Mouse (Mus musculus): ENCODE data around the gene Arfgef2. TPM values are rescaled to one million over a fixed set of nuclear protein-coding genes. Genes with fewer than 3 reads are reported as not detected.

Gene Arfgef2
- total and polyA plus RNA-seq, 3 experiments = 9.2 to 18.7 (median 11.2) TPM

DNA sequence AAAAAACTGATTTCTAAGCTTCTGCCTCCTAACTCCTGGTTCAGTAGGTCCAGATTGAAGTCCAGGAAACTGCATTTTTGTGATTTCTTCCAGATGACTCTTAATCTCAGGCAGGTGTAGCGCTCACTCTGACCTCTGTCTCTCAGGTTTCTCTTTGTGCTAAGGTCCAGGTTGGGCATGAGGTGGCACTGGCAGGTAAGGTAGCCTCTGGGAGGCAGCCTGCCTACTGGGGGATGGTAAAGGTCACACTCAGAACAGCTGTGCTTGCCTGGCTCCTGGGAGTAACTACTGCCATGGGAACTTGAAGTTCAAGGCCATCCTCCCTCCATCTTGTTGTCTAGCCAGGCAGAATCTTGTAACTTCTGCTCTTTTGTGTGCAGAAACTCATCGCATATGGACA lies 28.7 kb downstream of the Arfgef2 start:
- Histone ChIP-seq H3K36me3 (replicated peaks in 1 of 2; ENCODE audit: control insufficient read depth in 1 of 2, insufficient read depth in 1 of 2, low read length in 1 of 2) (peaks cover 23 to 71% of the 10 kb centered on the region in 2 experiments), H3K4me3 (replicated peaks in 1 of 3; ENCODE audit: low read depth in 2 of 3, low read length in 2 of 3, poor library complexity in 1 of 3) (no peak overlapping the region), H3K27ac (ENCODE audit: insufficient read depth, low read depth) (no peak overlapping the region), H3K4me1 (ENCODE audit: control insufficient read depth in 1 of 2, insufficient read depth in 2 of 2) (no peaks in the 10 kb centered on the region), H3K9ac (ENCODE audit: insufficient read depth, low read depth) (no peak overlapping the region), H3K4me2 (ENCODE audit: insufficient read depth, low read depth, poor library complexity, severe bottlenecking) (no peak overlapping the region), H3K27me3 (replicated peaks) (no peaks in the 10 kb centered on the region), H3K79me2 (replicated peaks; ENCODE audit: control insufficient read depth, extremely low read depth, insufficient read depth, poor library complexity, severe bottlenecking) (no peaks in the 10 kb centered on the region), H3K9me3 (replicated peaks; ENCODE audit: low read length) (no peaks in the 10 kb centered on the region)
- no peak for DNase-seq (ENCODE audit: extremely low read depth)
- TF ChIP-seq ETS1 (conservative IDR thresholded peaks at IDR 0.05; ENCODE audit: low read depth, low read length) = no peak
- no peak for TF ChIP-seq MAX (IDR thresholded peaks at IDR 0.05; ENCODE audit: low read length)
- TF ChIP-seq POLR2AphosphoS2 (IDR thresholded peaks at IDR 0.05; ENCODE audit: low read depth, low read length) = no peak
- no peak for TF ChIP-seq ZNF384 (IDR thresholded peaks at IDR 0.05; ENCODE audit: low read depth, low read length)
- no peak for TF ChIP-seq RCOR1 (conservative IDR thresholded peaks at IDR 0.05; ENCODE audit: low read depth, low read length)
- TF ChIP-seq MAZ (IDR thresholded peaks at IDR 0.05; ENCODE audit: low read depth, low read length) = no peak
- no peak for TF ChIP-seq JUND (conservative IDR thresholded peaks at IDR 0.05; ENCODE audit: low read depth, low read length)
- no peak for TF ChIP-seq USF2 (conservative IDR thresholded peaks at IDR 0.05; ENCODE audit: low read depth, low read length)
- no peak for TF ChIP-seq E2F4 (IDR thresholded peaks at IDR 0.05; ENCODE audit: insufficient replicate concordance, low read depth, low read length)
- no peak for TF ChIP-seq PAX5 (IDR thresholded peaks at IDR 0.05; ENCODE audit: low read length)
- dilution Hi-C loops (cut with MboI; ENCODE audit: extremely low pct_ligation_motif_present, extremely low pct_unique_long_range_greater_than_20kb, low sequenced_read_pairs) = no loop called here
- in situ Hi-C loops (cut with MboI; ENCODE audit: low pct_ligation_motif_present, low pct_unique_long_range_greater_than_20kb, low sequenced_read_pairs) = no loop called here

DNA sequence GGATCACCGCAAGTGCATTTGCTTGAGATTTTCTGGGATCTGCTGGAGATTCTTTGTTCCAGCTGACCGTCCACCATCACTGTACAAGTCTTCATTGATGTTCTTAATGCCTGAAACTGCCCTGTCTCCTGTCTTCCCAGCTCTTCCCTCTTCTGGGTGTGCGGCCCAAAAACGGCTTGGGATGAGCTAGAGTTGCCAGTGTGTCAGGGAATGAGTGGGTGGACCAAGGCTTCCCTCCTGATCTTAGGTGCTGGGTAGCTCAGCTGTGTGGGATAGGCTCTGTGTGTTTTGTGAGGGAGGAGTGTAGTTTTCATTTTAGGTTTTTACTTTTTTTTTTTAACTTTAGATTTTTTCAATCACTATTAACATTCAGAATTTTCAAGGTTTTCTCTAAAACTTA lies 29.4 kb downstream of the Arfgef2 start:
- Histone ChIP-seq H3K4me3 (replicated peaks in 1 of 3; ENCODE audit: low read depth in 2 of 3, low read length in 2 of 3, poor library complexity in 1 of 3) (no peak overlapping the region), H3K27ac (ENCODE audit: insufficient read depth, low read depth) (no peak overlapping the region), H3K9me3 (replicated peaks; ENCODE audit: low read length) (no peaks in the 10 kb centered on the region), H3K79me2 (replicated peaks; ENCODE audit: control insufficient read depth, extremely low read depth, insufficient read depth, poor library complexity, severe bottlenecking) (no peaks in the 10 kb centered on the region), H3K4me2 (ENCODE audit: insufficient read depth, low read depth, poor library complexity, severe bottlenecking) (no peak overlapping the region), H3K27me3 (replicated peaks) (no peaks in the 10 kb centered on the region), H3K36me3 (replicated peaks in 1 of 2; ENCODE audit: control insufficient read depth in 1 of 2, insufficient read depth in 1 of 2, low read length in 1 of 2) (peaks cover 25 to 69% of the 10 kb centered on the region in 2 experiments), H3K9ac (ENCODE audit: insufficient read depth, low read depth) (no peak overlapping the region), H3K4me1 (ENCODE audit: control insufficient read depth in 1 of 2, insufficient read depth in 2 of 2) (no peaks in the 10 kb centered on the region)
- in situ Hi-C loops (cut with MboI; ENCODE audit: low pct_ligation_motif_present, low pct_unique_long_range_greater_than_20kb, low sequenced_read_pairs) = no loop called here
- TF ChIP-seq SMC3 (IDR thresholded peaks at IDR 0.05; ENCODE audit: low read depth, low read length) (no peak), PAX5 (IDR thresholded peaks at IDR 0.05; ENCODE audit: low read length) (no peak), ZC3H11A (IDR thresholded peaks at IDR 0.05; ENCODE audit: low read depth, low read length) (no peak), ZKSCAN1 (IDR thresholded peaks at IDR 0.05; ENCODE audit: borderline replicate concordance, low read depth, low read length) (no peak), MYC (IDR thresholded peaks at IDR 0.05; ENCODE audit: low read depth, low read length) (no peak), ETS1 (conservative IDR thresholded peaks at IDR 0.05; ENCODE audit: low read depth, low read length) (no peak), UBTF (IDR thresholded peaks at IDR 0.05; ENCODE audit: low read depth, low read length) (no peak), MAZ (IDR thresholded peaks at IDR 0.05; ENCODE audit: low read depth, low read length) (no peak), EP300 (IDR thresholded peaks at IDR 0.05; ENCODE audit: low read length) (no peak), POLR2A (IDR thresholded peaks at IDR 0.05; ENCODE audit: low read depth, low read length) (no peak), CHD1 (IDR thresholded peaks at IDR 0.05; ENCODE audit: low read depth, low read length) (no peak), ELF1 (IDR thresholded peaks at IDR 0.05; ENCODE audit: low read depth, low read length) (no peak)
- dilution Hi-C loops (cut with MboI; ENCODE audit: extremely low pct_ligation_motif_present, extremely low pct_unique_long_range_greater_than_20kb, low sequenced_read_pairs) = no loop called here
- no peak for DNase-seq (ENCODE audit: extremely low read depth)
